Mouse (Mus musculus): ENCODE results near the gene P4ha1. TPM values are rescaled to one million over a fixed set of nuclear protein-coding genes. Genes with fewer than 3 reads are reported as not detected.

P4ha1 gene
- 19.3 TPM for polyA plus RNA-seq (2014; fragmentation: Illumina TruSeq; extraction: RNeasy Lipid Tissue Mini Kit (QIAGEN cat#74804); ENCODE audit: low read depth, low replicate concordance)

GRCm38 (mm10) chr10:59323100-59323487, at the start of gene P4ha1:
P4ha1 (plus strand) TSS chr10:59323296.

GRCm38 (mm10) chr10:59395461-59395860, 72.4 kb downstream of the P4ha1 start, which contains the start of gene Gm10273:
Gm10273 (plus strand) TSS chr10:59395632.

GRCm38 (mm10) chr10:59402899-59403792, 80.0 kb downstream of the P4ha1 start, which contains the start of gene Pla2g12b:
Pla2g12b (plus strand) TSS chr10:59403660.

Other genes with a start within 250 kb of the P4ha1 start
- gene Sept10, start 101.4 kb upstream of the P4ha1 start, polyA plus RNA-seq (2014; fragmentation: Illumina TruSeq; extraction: RNeasy Lipid Tissue Mini Kit (QIAGEN cat#74804); ENCODE audit: low read depth, low replicate concordance) = 25.1 TPM
- 15.5 TPM for gene Sowahc, start 101.3 kb upstream of the P4ha1 start, polyA plus RNA-seq (2014; fragmentation: Illumina TruSeq; extraction: RNeasy Lipid Tissue Mini Kit (QIAGEN cat#74804); ENCODE audit: low read depth, low replicate concordance)
- 2.1 TPM for gene Gm10273, start 72.3 kb downstream of the P4ha1 start, polyA plus RNA-seq (2014; fragmentation: Illumina TruSeq; extraction: RNeasy Lipid Tissue Mini Kit (QIAGEN cat#74804); ENCODE audit: low read depth, low replicate concordance)
- 0.60 TPM for gene Pla2g12b, start 80.4 kb downstream of the P4ha1 start, polyA plus RNA-seq (2014; fragmentation: Illumina TruSeq; extraction: RNeasy Lipid Tissue Mini Kit (QIAGEN cat#74804); ENCODE audit: low read depth, low replicate concordance)
- 0.72 TPM for gene Oit3, start 118.5 kb downstream of the P4ha1 start, polyA plus RNA-seq (2014; fragmentation: Illumina TruSeq; extraction: RNeasy Lipid Tissue Mini Kit (QIAGEN cat#74804); ENCODE audit: low read depth, low replicate concordance)